Mouse (Mus musculus) spleen, adult 18-20 months (tissue): Measurements from ENCODE around the gene Gucy2g.

Experiments
- DNase-seq, 2 experiments: peaks; one replicate each; pipeline ENCODE4 v3.0.0; 2022; ENCODE audit warnings: mixed read lengths in 2 of 2

The Gucy2g gene

DNA sequence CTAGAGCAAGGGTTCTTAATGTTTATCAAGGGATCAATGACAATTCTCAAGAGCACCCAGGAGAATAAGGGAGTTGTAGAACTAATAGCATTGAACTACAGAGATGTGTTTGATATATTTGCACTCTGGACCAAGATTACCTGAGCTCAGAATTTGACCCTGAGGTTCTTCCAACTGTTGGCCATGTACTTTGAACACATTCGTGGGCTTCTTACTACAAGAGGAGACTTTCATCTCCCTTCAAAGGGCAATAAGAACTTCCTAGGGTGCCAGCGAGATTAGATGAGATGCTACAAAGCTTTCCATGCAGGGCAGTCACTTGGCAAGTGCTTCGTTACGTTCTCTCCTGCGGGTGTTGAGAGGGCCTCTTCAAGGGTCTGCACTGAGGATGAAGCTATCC lies 6.5 kb upstream of the Gucy2g start:
- no peak for DNase-seq

DNA sequence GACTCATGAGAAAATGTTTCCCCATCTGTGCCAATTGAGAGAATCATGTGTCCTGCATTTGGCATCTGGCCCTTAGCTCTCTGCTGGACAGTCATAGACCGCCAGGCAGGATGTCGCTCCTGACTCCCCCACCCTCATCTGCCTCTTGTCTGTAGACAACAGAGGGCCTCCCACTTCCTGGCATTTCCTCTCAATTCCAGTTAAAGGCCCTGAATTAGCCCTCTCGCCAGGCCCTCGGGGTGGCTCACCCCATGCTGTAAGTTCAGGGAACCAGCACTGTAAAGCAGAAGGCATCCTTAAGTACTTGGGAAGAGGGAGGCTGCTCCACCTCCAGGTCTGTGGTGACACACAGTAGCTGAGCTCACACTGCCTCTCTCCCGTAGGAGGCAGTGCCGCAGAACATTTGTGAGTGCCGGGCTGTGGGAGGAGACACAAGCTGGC lies 3.8 kb upstream of the Gucy2g start:
- no peak for DNase-seq

- no peak for DNase-seq
Measured at GRCm38 (mm10) chr19:55239766-55240426, 1.1 kb downstream of the Gucy2g start.

DNA sequence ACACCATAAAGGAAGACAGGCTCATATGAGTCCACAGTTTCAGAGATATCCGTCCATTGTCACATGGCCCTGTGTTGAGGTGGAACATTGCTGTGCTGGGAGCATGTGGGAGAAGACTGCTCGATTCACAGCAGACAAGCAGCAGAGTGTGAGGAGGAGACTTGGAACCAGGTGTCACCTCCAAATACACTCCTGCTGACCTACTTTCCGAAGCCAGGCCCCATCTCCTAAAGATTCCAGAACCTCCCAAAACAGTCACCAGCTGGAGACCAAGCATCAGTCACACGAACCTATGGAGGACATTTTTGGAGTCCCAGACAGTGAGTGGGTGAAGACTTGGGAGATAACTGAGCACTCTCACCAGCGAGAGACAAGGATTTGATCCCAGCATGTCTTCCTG lies 4.5 kb downstream of the Gucy2g start:
- no peak for DNase-seq

GRCm38 (mm10) chr19:55236026-55236425 lies 5.0 kb downstream of the Gucy2g start:
- DNase-seq, result no peak

- DNase-seq, result no peak
Measured at GRCm38 (mm10) chr19:55232136-55232535, 8.9 kb downstream of the Gucy2g start.

DNA sequence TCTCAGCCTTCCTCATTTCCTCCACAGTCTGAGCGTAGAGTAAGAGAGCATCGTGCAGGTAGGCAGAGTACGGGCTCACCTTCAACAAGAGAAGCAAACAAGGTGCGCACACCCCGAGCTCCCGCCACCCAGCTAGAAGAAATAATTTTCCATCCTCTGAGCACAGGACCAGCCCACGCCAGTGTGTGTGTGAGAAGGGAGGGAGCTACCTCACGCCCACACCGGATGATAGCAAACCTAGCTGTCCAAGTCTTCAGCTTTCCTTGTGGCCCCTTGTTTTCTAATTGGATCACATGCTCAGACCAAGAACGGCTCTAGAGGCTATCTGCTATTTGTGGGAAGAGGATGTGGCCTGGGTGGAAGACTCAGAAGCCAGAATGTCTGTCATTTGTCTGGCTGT lies 10.0 kb downstream of the Gucy2g start:
- no peak for DNase-seq

DNA sequence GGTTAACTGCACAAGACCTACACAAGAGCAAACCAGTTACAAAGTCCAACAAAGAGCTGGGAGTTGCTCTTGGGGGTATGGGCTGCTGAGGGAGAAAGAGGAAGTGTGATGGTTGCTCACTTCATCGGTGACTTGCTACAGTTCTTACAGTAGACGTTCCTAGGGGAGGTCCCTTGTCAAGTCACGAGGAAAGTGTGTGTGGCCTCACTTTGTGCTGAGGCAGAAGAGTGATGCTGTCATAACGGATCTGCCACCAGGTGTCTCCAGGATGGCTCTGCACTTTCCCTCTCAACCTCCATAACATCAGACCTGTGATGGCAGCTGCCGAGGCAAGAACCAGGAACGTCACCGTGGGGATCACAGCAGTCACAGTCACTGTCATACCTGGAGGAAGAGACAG lies 13.9 kb downstream of the Gucy2g start:
- no peak for DNase-seq

- no peak for DNase-seq
Measured at GRCm38 (mm10) chr19:55226621-55227020, 14.4 kb downstream of the Gucy2g start.

DNA sequence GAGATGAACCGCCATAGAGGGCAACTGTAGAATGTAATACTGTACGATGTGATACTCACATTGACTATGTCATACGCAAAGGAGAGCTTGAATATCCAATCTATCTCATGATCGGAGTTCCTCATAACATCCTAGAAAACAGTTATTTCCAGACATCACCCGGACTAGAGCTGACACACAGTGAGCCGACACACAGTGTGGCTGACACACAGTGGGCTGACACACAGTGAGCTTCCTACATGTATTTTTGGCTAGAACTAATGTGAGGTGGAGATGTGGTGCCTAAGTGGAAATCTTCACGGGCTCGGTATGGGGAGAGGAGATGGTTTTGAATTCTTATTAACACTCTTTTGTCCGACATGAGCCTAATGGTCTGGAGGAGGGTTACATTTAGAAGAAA lies 18.8 kb downstream of the Gucy2g start:
- no peak for DNase-seq

DNA sequence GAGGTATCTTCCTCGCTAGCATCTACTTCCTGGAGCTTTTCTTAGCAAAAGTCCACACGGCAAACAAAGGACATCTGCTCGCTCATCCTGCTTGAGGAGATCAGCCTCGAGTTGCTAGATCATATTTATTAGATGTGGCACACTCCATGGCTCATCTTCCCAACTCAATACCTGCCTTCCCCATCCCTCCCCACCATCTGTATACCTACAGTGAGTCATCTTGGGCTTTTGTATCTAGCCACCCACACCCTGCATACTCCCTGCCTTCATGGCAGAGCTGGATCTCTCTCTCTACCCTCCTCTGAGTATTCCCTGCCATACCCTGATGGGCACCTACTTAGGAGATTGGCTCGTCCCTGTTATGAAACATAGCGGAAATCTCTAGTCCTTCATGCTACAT lies 19.8 kb downstream of the Gucy2g start:
- DNase-seq, result no peak

GRCm38 (mm10) chr19:55219359-55219758 lies 21.7 kb downstream of the Gucy2g start:
- no peak for DNase-seq

GRCm38 (mm10) chr19:55218741-55219221 lies 22.3 kb downstream of the Gucy2g start:
- DNase-seq, result no peak

- peak; percentile 43 to 75 for DNase-seq
Measured at GRCm38 (mm10) chr19:55218192-55218739, 22.8 kb downstream of the Gucy2g start.

GRCm38 (mm10) chr19:55217365-55217764 lies 23.7 kb downstream of the Gucy2g start:
- no peak for DNase-seq

- DNase-seq, result no peak
Measured at GRCm38 (mm10) chr19:55216876-55217275, 24.2 kb downstream of the Gucy2g start.

DNA sequence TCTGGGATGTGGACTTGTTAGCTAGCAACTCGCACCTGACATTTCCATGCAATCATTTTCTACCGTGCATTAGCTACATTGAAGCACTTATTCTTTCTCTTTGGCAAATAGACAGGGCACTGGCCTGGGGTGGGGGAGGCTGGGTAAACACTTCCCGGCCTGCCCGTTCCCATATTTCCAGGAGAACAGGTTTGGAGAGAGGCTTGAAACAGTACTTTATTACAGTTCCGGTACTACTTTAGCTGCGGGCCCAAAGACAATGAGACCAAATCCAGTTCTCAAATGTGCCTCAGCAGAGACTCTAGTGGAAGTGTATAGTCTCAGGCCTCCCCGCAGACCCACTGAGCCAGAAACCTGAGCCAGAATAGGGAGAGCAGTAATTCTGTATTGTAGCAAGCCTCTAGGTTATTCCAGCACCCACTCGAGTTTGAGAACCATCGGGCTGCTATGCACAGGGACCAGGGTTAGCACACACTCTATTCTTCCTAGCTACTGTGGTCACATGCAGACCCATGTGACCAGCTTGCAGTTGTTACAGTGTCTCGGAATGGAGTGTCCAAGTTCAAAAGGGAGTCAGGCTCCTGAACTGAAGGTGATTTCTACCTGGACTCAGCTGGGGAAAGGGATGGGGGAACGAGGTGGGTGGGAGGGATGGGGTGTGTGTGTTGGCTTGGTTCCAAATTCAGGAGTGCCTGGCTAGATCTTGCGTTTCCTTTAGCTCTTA lies 27.3 kb downstream of the Gucy2g start:
- DNase-seq, result no peak

DNA sequence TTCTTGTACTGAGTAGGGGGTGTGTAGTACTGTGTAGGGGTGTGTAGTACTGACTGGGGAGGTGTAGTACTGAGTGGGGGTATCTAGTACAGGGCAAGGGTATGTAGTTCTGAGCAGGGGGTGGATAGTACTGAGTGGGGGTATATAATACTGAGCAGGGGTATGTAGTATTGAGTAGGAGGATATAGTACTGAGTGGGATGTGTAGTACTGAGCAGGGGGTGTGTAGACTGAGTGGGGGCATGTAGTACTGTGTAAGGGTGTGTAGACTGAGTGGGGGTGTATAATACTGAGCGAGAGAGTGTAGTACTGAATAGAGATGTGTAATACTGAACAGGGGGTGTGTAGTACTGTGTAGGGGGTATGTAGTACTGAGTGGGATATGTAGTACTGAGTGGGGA lies 29.3 kb downstream of the Gucy2g start:
- no peak for DNase-seq

- DNase-seq, result no peak
Measured at GRCm38 (mm10) chr19:55209084-55209483, 32.0 kb downstream of the Gucy2g start.

GRCm38 (mm10) chr19:55208654-55209053 lies 32.4 kb downstream of the Gucy2g start:
- no peak for DNase-seq

GRCm38 (mm10) chr19:55207746-55208538 lies 33.1 kb downstream of the Gucy2g start:
- DNase-seq, result no peak

DNA sequence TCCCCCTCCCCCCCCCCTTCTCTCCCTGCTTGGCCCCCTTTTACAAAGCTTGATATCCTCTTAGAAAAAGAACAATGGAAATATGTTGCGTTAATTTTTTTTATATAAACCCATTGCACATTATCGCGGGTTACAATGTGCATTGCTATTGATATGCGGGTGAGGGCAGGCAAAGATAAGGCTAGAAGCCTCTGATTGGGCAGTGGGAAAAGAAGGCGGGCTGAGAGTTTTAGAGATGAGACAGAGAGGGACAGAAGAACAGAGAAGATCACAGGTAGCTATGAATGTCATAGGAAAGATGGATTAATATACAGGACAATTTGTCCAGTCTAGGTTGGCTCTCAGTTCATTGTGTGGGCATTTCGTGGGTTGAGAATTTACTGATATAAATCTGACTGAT lies 33.8 kb downstream of the Gucy2g start:
- no peak for DNase-seq

DNA sequence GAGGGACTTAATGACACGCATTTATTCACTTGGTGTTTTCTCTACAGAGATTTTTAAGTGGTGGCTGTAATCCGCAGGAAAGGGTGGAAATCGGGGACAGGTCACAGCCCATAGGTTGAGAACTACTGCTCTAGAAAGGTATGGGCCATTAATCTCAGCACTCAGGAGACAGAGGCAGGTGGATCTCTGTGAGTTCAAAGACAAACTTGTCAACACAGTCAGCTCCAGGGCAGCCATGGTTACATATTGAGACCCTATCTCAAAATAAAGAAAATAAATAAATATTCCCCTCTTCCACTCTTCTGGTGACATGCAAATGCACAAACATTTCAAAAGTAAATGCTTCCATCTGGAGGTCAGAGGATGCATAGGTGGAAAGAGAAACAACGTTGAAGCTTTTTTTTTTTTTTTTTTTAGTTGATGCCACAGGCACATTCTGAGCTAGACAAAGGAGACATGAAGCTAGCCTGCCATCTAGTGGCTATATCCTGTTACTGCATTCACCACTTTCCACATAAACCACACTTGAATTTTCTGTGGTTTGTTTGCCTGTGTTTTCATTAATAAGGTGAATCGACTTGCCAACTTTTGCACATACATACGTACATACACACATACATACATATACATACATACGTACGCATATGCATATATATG lies 34.4 kb downstream of the Gucy2g start:
- peak in 1 of 2 experiments; percentile 17 for DNase-seq
